Mouse (Mus musculus): ENCODE data around the gene Prkcz. TPM values are rescaled to one million over a fixed set of nuclear protein-coding genes. Genes with fewer than 3 reads are reported as not detected.

The Prkcz gene
- total RNA-seq, 1 experiment from 2014 or later = not detected

DNA sequence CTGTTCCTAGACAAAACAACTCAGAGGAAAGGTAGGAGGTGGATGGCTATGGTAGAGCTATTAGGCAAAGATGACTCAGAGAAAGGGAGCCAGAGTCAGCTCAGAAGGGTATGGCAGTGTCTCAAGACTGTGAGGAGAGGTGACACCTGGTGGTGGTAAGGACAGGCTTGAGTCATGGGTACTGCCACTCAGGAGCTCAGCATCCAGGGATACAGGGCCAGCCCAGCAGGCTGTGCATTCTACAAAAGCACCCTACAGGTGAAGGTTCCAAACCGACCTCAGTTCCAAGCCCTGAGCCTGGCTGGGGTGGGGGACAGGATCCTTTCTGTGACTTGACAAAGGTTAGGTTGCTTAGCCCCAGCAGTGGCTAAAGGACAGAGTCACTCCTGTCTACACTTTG is 72.6 kb downstream of the Prkcz start:
- no peak for ATAC-seq (replicated peaks; ENCODE audit: low read depth, poor library complexity, severe bottlenecking)

DNA sequence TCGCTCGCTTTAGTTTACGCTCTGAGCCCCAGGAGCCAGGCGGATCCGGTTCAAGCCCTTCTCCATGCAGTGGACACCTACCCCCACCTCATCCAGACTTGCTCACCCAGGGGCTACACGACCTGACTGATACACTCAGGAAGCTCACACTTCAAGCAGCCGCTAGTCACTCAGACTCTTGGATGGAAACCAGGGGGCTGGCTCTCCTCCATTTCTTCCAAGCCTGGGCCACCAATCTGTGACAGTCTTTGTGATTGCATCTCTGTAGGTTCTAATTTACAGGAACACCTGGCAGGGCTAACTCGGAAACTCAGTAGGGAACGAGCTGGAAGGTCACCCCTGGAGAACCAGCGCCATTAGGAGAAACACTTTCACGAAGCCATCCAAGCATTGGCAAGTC is 73.4 kb downstream of the Prkcz start:
- ATAC-seq (replicated peaks; ENCODE audit: low read depth, poor library complexity, severe bottlenecking) = no peak

DNA sequence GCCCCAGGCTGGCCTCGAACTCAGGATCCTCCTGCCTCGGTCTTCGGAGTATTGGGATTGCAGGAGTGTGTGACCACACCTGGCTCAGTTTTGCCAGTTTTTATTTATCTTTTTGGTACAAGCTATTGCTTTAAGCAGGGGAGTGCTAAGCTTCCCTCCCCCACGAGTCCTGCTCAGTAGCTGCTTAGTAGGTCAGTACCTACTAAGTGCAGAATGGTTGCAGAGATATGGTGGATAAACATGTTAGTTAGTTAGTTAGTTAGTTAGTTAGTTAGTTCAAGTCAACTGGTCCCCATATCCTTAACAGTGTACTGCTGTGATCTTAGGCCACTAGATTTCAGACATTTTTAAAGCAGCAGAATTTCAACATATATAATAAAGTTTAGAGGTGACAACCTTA is 75.1 kb downstream of the Prkcz start:
- ATAC-seq (replicated peaks; ENCODE audit: low read depth, poor library complexity, severe bottlenecking) = no peak

DNA sequence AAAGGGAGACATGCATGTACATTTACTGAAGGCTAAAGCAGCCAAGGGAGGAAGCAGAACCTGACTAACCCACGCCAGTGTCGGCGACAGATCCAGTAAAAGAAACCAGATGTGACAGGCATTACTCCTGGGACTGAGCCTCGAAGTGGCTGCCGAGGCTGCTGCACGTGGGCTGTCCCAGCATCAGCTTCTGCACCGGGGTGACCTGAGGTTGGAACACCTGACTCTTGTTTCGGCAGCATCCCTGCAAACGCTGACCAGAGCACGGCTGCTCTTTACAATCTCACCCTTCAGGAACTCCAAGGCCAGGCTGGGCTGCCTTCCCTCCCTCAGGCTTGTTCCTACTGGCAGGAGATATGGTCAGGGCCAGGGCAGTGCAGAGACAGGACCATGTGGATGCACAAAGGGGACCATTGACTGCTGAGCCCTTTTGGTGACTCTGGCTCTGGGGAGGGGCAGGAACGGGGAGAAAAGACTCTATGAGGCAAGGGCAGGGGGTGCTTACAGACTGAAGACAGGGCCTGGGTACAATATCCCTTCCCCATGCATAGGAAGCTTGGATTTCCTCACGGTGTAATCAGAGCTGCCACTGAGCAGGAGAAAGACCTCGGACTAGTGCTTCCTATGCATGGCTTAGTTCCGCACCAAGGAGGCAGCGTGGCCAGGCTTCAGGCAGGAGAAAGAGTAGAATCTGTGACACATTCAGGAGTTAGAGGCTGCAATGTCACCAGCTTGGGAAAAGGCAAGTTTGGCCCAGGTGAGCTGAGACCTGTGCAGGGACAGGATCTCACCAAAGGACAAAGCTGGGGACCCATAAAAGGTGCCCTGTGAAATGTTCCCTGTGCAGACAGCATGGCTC is 76.4 kb downstream of the Prkcz start:
- no peak for ATAC-seq (replicated peaks; ENCODE audit: low read depth, poor library complexity, severe bottlenecking)

DNA sequence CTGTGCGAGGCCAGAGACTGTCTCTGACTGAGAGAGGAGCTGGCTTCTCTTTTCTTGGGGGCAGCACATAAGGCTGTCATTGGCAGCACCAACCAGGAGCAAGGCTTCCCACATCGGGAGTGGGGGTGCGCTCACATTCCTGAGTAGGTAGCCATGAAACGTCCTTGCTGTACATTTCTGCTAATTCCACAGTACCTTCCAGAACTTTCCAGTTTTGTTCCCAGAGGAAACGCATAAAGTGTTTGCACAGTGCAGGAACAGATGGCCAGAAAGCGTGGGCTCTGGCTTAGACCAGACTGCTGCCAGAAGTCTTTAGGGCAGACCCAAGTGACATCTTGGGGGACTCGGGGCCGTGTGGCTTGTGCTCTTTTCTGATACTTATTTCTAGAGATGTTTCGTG is 77.6 kb downstream of the Prkcz start:
- ATAC-seq (replicated peaks; ENCODE audit: low read depth, poor library complexity, severe bottlenecking) = no peak

DNA sequence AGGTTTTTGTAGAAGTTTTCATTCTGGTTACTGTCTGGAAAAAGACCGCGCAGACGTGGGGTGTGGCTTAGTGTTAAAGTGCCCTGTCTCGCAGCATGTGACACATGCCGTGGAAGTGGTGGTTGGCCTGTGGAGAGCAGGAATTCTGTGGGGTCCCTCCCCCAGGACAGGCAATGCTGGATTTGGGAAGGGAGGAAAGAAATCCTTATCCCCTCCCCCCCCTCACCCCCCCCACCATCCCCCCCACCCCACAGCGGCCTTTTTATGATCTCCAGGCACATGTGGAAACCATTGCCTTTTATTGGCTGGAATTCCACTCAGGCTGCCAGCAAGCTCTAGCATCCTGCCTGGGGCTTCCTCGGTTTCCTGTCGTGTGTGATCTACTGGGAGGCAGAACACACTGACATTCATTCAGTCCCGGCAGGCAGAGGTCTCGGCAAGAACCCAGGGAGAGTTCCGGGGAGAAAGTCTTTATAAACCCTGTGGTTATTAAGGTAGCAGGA is 78.1 kb downstream of the Prkcz start:
- ATAC-seq (replicated peaks; ENCODE audit: low read depth, poor library complexity, severe bottlenecking) = no peak

DNA sequence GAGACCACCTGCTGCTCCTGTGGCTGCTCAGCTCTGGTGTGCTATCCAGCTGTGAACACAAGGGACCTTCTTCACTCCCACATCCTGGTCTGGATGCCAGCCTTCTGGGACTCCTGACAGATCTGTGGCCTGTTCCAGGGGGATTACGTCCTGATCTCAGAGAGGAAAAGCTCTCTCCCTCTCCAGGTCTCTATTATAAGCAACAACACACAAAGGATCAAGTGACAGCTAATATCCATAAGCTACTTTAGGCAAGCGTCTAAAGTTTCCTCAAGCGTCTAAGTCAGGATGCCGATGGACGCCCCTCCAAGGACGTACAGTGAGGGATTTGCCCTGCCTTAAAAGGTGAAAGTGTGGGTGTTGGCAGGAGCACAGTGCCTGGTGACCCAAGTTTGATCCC is 78.9 kb downstream of the Prkcz start:
- no peak for ATAC-seq (replicated peaks; ENCODE audit: low read depth, poor library complexity, severe bottlenecking)

DNA sequence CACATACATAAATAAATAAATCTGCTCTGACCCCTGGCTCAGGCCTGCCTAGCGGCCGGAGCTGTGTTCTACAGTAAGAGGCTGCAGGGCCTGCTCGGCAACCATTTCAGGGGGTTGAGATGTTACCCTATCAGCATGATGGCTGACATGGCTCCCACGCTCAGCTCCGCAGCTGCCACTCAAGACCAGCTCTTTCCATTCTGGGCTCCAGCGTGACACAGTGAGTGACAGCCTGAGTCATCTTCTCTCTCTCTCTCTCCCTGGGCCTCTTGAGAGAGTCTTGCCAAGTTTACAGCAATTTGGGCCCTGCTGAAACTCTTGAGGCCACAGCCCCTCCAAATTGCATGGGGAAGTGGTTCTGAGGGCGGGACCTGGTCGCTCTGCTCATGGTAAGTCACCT is 79.5 kb downstream of the Prkcz start:
- 0 out of 2 replicates have a peak, but pooled peaks have one; percentile 17 for ATAC-seq (replicated peaks; ENCODE audit: low read depth, poor library complexity, severe bottlenecking)

DNA sequence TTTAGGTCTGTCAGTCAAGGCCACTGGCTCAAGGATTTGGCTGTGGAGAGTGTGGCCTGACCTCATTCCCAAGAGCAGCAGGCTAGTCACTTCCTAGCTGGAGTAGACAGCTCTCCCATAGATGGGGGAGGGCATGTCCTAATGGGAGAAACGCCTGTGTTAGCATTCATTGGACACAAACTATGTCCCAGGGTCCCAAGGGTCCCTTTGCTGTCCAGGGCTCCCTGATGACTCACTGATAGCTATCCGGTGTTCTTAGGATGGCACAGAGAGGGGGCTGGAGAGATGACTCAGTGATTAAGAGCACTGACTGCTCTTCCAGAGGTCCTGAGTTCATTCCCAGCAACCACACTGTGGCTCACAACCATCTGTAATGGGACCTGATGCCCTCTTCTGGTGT is 79.9 kb downstream of the Prkcz start:
- ATAC-seq (replicated peaks; ENCODE audit: low read depth, poor library complexity, severe bottlenecking) = no peak

DNA sequence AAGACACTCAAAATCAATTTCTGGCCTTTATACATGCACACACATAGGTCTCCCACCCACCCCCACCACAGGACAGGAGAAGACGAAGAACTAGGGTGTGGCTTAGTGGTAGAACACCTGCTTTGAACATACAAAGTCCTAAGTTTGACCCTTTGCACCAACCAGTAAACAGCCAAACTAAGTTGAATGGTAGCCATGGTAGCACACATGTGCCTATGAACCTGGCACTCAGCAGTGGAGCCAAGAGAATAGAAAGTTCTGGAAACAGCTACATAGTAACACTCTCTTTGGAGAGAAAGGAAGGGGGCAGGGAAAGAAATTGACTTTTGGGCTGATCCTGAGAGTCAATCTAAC is 80.4 kb downstream of the Prkcz start:
- no peak for ATAC-seq (replicated peaks; ENCODE audit: low read depth, poor library complexity, severe bottlenecking)

DNA sequence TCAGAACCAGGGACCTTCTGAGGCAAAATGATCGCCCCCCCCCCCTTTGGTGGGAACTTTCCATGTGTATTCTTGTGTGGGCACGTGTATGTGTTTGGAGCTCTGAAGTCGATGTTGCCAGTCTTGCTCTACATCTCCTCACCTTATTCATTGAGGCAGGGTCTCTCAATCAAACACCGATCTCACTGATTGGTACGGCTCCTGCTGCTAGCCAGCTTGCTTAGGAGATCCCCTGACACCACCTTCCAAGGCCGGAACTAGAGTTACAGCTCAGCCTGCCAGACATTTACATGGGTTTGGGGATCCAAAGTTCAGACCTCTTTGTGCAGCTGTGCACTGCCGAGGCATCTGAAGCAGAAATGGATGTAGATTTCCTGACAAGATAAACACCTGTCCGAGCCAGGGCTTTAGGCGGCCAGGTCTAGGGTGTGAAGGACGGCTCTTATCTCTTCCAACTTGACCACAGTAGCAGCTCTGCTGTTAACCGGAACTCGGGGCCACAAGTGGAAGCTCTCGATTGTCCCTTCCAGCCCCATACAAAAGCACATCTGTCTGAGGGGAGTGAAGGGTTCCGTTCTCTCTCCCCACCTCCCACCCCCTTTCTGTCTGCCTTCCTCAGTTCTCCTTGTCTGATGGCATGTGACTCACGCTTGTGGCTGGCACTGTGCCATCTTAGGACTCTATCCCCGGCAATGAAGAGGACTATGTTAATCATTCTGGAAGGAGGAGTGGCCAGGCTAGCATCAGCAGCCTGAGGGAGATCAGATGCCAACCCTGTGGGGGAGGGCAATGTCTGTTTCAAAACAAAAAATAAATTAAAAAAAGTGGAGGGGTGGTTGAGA is 81.0 kb downstream of the Prkcz start:
- 0 out of 2 replicates have a peak, but pooled peaks have one; percentile 11 for ATAC-seq (replicated peaks; ENCODE audit: low read depth, poor library complexity, severe bottlenecking)

DNA sequence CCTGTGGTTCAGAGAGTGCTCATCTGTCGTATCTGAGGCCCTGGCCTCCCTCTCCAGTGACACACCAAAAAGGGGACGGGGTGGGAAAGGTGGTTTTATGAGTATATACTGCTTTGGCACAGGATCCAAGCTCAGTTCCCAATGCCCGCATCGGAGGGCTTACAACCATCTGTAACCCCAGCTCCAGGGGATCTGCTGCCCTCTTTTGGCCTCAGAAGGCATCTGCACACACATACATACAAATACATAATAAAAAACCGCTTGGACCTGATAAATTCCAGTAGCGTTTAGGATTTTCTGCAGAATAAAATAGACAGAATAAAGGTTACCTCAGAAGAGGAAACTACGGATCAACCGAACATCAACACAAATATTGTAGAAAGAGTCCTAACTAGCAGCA is 82.1 kb downstream of the Prkcz start:
- no peak for ATAC-seq (replicated peaks; ENCODE audit: low read depth, poor library complexity, severe bottlenecking)

DNA sequence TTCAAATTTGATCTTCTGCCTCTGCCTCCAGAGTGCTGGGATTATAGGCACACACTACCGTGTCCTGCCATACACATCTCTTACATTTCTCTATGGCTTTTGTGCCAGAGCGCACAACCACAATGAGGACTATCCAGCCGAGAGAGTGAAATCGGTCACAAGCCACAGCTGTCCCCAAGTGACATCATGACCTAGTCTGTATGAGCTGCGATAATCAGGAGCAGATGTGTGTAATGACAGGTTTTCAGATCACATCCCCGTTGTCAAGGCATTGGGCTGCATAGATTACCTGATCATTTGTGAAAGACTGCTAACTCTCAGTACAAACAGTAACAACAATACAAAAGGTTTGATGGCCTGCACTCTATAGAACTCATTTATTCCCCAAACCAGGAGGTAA is 83.2 kb downstream of the Prkcz start:
- no peak for ATAC-seq (replicated peaks; ENCODE audit: low read depth, poor library complexity, severe bottlenecking)

DNA sequence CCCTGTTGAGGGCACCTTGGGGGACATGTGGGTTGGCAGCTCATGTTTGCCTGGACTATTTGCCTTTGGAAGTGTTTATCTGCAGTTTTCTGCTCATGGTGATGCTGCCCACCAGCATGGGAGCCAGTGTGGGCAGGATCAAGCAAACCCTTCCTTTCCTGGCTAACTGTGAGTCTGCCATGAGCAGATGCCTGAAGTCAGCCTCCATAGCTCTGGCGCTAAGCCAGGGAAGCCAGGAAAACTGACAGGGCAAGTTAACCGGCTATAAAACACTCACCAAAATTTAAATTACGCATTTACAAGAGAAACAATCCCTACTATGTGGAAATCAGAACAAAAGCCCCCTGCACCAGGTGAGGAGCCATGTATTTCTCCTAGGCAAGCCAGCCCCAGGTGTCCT is 86.3 kb downstream of the Prkcz start:
- no peak for ATAC-seq (replicated peaks; ENCODE audit: low read depth, poor library complexity, severe bottlenecking)

DNA sequence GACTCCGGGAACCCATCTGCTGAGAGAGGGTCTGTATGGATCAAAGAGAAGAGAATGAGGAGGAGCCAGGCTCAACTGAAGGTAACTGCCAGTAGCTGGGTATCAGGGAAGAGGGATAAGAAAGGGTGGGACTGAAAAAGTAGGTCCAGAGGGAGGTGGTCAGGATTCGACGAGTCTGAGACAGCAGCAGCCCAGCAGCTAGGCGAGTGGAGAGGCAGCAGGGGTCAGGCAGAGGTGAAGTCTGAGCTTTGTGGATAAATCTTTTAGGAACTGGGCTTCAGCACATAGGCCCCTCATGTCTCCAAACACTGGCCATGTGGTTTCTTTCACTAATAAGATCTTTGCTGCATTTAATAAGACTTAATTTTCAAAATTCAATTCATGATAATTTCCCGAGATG is 86.7 kb downstream of the Prkcz start:
- ATAC-seq (replicated peaks; ENCODE audit: low read depth, poor library complexity, severe bottlenecking) = no peak; the same call in 1 of the 2 replicates

DNA sequence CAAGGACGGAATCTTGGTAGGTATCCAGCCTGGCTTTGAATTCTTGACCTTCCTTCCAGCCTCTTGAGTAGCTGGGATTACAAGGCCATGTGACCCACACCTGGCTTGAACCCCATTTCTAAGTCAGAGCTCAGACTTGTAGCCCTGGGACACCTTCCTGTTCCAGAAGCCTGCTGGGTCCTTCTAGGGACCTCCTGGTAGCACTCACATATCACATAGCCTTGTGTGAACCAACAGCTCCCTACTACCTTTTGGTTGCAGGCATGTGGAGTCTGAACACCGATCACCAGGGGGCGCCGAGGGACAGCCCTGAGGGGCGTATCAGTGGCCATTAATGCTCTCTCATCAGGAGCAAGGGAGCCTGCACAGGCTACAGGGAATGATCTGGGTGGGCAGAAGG is 92.8 kb downstream of the Prkcz start:
- ATAC-seq (replicated peaks; ENCODE audit: low read depth, poor library complexity, severe bottlenecking) = peak; percentile 82

DNA sequence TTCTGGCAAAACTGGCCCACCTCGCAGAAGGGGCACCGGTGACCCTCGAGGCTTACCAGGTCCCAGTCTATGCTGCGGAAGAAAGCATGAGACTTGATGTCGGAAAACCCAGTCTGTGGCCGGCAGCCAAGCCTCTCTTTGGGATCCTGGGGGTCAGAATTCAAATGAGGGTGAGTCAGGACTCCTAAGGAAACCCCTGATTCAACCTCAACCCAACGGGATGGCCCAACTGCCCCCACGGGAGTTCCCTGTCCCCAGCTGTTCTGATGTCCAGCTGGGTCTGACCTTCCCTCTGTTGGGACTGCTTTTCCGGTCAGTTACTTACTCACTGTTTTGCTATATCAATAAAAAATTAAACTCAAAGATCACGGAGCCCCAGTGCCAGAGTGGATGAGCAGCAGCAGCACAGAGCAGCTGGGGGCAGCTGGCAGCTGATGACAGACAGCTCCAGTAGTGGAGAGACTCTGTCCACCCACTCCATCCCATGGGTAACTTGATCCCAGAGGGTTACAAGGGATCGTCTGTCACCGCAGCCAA is 93.5 kb downstream of the Prkcz start:
- ATAC-seq (replicated peaks; ENCODE audit: low read depth, poor library complexity, severe bottlenecking) = no peak

DNA sequence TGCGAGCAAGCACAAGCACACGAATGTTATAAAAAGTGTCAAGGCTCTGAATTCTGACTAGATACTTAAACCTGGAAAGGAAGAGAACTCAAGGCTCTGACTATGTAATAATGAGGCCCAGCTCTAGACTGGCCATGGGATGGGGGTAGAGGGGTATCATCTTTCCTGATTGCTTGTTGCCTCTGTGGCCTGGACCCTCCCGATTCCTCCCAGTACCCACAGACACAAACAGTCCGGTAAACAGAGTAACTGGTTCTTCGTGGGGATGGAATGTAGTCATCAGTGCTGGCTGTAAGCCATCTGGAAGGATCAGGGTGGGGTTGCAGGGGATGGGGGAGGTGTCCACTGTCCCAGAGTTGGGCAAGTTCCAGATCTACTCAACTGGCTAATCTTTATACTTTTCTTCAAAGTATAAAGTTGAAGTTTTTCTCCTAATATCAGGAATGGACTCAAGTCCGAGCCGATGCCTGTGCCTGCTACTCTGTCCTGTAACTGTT is 94.1 kb downstream of the Prkcz start:
- ATAC-seq (replicated peaks; ENCODE audit: low read depth, poor library complexity, severe bottlenecking) = no peak

DNA sequence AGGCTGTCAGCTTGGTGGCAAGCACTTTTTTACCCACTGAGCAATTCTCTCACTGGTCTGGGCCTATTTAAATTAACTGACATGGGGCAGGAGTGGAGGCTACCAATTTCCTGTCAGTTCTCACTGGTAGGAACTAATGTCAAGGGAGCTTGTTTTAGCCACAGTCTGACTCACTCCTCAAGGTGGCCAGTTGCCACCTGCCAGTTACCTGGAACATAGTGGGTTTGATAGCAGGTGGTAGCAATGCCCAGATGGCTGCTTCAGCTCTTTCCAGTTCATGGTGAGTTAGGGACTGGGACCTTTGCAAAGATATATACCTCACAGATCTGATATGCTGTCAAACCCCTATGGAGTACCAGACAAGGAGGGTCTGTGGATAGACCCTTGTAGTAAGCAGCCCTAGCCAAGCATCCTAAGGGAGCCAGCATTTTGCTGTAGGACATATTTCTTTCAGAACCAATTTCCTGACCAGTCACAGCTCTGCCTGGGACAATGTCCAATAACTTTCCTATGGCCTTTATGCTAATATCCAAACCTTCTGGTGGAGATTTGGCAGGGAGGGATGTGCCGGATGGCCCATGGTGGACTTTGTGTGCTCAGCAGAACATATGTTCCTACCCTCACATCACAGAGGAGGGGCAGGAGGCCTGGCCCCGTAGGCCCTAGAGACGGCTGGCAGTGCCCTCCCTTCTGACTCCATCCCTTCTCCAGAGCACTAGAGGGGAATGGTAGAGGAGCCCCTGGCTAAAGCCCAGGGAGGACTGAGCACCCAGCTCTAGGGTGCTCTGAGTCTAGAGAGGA is 96.4 kb downstream of the Prkcz start:
- no peak for ATAC-seq (replicated peaks; ENCODE audit: low read depth, poor library complexity, severe bottlenecking)

DNA sequence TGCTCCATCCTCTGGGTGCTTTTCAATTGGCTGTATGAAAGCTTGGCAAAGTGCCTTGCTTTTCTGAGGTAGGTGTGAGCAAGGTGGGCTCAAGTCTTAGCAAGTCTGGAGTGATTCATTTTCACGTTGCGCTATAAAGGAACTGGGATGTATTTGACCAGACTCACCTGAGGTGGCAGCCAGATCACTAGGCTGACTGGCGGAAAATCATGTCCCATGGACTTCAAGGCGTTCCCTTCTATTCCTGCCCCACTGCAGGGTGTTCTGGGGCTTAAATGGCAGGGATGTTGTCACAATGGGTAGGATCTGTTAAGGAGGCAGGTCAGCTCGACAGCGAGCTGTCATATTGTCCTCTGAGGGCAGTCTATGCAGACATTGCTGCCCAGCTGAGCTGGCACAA is 108.9 kb downstream of the Prkcz start:
- ATAC-seq (replicated peaks; ENCODE audit: low read depth, poor library complexity, severe bottlenecking) = no peak

Data from common myeloid progenitor, adult 5-6 weeks (primary cell).